Mouse (Mus musculus): ENCODE measurements around the gene Kptn.

Gene Kptn

DNA sequence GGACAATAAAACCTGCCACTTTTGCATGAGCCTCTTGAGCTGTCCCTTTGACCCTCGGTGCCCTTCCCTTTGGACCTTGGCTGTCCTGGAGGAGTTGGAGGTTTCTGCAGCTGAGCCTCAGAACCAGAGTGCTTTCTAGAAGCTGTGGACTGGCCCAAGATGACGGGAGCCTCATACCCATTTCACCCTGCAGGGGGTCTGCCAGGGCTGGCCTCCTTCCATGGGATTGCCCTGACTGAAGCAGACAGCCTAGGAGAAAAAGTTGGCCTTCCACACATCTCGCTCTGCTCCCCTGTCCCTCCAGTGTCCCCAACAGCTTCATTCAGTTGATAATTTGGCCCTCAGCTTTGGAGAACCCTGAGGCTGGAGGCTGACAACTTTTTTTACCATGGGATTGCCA, 2.6 kb upstream of the Kptn start:
- no peak for DNase-seq (ENCODE audit: low spot score in 2 of 2)

DNA sequence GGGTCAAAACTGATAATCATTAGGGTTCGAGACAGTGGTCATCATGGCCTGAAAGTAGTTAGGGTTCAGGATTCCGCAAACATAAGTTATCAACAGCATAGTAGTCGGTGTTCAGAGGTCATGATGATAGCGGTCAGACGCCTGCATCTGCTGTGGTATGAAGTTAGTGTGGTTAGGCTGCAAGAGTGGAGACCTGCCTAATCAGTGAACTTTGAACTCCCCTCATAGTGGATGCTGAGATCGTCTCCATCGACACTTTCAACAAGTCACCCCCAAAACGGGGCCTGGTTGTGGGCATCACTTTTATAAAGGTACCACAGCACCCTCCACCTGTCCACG, 536 bp downstream of the Kptn start:
- DNase-seq (ENCODE audit: low spot score in 2 of 2): no peak

DNA sequence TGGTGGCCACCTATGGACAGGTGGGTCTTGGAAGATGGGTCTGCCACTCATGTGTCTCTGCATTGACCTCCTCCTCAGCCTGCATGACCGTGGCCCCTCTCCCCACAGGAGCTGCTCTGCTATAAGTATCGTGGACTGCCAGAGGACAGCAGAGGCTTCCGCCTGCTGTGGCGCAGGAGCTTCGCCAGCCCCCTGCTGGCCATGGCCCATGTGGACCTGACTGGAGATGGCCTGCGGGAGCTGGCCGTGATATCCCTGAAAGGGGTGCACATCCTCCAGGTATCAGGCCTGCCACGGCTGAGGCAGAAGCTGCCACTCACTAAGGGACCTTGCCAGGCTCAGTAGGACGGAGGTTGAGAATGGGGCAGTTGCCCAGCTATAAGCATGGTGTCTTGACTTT, 6.1 kb downstream of the Kptn start:
- DNase-seq (ENCODE audit: low spot score in 2 of 2): no peak

DNA sequence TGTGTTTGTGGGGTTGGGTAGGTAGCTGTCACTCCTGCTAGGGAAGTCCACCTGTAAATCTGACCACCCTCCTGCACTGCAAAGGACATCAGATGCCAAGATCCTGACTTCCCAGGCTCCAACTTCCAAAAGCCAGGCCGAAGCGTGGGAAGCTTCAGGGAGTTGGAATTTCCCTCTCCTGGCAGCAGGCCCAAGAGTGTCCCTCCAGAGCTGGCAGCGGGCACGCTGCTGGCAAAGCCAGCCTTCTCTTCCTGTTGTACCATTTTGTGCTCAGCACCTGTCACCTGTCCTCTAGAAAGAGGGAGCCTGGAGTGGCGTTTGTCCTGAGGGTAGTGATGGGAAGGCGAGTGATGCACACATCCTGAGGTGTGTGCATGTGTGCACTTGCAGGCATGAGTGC, 8.6 kb downstream of the Kptn start:
- no peak for DNase-seq (ENCODE audit: low spot score in 2 of 2)

DNA sequence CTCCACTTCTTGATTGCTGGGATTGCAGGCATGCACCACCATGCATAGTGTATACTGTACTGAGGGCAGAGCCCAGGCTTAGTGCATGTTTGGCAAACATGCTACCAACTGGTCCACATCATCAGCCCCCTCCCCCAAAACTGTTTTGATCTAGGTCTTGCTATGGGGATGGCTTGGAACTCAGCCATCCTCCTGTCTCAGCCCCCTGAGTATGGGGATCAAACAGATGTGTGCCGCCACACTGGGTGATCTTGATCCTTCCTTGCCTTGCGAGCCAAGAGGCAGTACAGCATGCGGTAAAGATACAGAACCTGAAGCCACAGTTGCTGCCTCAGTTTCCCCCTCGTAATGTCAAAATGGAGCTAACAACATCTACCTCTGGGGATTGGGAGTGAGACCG, 9.2 kb downstream of the Kptn start:
- no peak for DNase-seq (ENCODE audit: low spot score in 2 of 2)

DNA sequence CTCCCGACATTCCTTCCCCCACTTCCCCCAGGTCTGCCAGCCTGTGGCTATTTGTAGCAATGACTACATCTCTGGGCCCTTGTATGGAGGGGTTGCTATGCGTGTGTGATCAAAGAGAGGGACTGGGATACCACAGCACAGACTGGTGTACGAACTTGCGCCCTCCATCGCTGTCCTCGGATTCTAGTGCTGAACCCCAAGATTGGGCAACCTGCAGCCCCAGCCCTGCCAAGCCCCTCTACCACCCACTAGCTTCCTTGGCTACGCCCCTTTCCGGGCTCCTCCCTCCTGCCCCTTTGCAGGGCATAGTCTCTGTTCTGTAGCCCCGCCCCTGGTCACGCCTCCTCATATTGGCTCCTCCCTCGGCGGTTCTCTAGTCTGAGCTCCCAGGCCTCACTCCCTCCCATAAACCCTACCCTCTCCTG, 9.7 kb downstream of the Kptn start, which contains the start of gene Slc8a2:
Gene Slc8a2, plus strand, starts transcription at position 406 of the 425 bp plus-strand sequence.
- DNase-seq (ENCODE audit: low spot score in 2 of 2): peak; percentile 90

DNA sequence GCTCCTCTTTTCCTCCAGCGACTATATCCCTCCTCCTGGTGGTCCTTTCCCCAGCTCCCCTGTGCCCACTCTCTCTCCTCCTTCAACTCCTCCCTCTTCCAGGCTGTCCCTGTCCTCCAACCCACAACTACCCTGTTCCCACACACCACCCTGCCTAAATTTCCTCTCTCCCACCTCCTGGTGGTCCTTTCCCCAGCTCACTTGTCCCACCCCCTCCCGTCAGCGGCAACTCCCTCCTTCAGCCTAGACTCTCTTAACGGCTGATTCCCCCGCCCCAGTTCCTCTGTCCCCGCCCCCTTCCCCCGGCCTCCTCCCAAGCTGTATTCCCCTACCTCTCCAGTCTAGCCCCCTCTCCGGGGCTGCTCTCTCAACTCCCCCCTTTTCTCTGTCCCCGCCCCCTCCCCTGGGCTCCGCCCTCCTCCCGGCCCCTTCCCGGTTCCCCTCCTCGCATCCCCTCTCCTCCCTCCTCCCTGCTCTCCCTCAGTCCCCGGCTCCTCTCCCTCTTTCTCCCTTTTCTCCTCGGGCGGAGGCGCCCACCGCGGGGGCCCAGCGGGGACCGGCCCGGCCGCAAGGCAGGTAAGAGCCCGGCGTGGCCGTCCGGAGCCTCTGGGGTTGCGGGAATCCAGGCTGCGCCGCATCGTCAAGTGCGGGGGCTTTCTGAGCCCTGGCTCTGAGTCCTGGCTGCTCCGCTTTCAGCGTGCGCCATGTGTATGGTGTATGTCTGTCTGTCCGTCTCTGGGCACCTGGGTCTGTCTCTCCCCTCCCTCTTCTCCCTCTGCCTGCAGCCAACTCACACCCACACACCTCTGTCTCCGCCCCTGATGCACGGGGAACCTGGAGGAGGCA, 10.4 kb downstream of the Kptn start:
- DNase-seq (ENCODE audit: low spot score in 2 of 2): peak in 1 of 2 experiments; percentile 72

DNA sequence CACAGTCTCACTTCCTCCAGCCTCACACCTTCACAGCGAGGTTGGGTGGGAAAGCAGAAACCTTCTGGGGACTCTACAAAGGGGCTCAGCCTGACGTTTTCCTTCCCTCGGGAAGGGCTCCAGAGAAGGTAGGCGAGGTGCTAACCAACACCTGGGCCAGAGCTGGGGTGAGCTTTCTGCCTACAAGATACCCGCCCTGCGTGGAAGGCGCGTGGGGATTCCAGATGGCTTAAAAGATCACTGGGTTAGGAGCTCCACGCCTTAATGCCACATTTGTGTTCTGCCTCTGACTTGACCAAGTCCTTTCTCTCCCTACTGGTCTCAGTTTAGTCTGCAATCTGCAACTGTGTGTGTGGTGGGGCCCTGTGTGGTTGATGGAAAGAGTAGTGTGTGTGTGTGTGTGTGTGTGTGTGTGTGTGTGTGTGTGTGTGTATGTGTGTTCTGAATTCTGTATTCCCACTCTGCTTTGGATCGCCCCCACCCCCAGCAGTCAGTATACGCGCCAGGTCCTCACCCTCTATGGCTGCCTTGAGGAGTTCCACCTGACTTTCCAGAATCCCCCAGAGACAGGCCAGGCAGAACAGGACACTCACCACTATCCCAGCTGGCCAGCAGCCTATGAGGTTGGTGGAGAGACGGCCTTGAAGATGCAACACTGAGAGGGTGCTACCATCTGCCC, 11.4 kb downstream of the Kptn start:
- no peak for DNase-seq (ENCODE audit: low spot score in 2 of 2)

DNA sequence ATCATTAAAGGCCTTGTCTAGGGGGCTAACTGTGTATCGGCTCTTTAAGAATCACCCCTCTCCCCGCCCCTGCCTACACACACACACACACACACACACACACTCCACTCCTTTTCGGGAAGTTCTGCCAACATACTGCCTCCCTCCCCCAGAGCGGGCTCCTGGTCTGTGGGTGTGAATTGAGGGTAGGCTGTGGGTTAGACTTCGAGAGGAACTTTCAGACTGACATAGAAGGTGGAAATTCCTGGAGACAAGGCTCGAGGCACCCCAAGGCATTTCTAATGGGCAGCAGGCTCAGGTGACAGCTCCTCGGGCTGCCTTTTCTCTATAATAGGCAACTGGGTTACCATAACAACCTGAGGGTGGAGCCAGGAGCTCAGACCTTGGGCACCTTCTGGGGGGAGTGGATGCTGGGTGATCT, 12.5 kb downstream of the Kptn start:
- no peak for DNase-seq (ENCODE audit: low spot score in 2 of 2)

DNA sequence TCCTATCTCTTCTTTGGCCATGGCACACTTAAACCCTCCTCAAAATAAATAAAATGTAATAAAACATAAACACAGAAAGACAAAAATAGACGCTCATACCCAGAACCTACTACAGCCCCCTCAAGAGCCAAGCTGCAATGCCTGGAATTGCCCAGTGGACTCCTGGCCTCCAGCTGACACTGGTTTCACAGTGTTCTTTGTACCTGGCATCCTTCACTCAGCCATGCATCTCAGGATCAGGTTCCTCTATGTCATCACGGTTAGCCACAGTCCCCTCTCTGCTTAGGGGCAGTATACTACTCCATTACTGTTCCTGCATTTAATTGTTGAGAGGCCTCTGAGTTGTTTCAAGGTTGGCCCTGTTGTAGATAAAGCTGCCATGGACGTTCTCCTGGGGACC, 13.2 kb downstream of the Kptn start:
- DNase-seq (ENCODE audit: low spot score in 2 of 2): no peak

DNA sequence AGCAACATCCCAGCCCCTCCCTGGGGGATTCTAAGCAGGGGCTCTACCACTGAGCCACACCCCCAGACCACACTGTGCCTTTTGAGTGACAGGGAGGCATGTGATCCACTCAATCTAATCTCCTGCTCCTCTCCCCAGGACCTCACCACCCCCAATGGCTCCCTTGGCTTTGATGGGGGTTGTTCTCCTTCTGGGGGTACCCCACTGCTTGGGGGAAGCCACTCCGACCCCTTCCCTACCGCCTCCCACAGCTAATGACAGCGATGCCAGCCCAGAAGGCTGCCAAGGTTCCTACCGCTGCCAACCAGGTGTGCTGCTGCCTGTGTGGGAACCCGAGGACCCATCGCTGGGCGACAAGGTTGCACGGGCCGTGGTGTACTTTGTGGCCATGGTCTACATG, 14.0 kb downstream of the Kptn start:
- DNase-seq (ENCODE audit: low spot score in 2 of 2): no peak

DNA sequence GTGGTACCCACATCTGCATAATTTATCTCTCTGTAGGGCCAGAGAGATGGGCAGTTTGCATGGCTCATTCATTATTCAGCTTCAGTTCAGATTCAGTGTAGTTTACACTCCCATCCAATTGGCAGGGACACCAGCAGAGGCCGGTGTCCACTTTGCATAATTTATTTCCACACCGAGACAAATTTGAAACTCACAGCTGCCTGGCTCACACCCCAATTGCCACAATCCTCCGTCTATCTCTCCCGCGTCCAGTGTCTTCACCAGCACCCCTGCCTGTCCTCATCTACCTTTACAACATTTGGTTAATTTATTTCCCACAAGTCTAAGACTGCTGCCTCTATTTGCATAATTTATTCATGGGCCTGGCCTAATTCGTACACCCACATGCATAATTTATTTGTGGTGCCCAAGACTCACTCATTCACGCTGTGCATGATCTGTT, 15.3 kb downstream of the Kptn start:
- no peak for DNase-seq (ENCODE audit: low spot score in 2 of 2)

DNA sequence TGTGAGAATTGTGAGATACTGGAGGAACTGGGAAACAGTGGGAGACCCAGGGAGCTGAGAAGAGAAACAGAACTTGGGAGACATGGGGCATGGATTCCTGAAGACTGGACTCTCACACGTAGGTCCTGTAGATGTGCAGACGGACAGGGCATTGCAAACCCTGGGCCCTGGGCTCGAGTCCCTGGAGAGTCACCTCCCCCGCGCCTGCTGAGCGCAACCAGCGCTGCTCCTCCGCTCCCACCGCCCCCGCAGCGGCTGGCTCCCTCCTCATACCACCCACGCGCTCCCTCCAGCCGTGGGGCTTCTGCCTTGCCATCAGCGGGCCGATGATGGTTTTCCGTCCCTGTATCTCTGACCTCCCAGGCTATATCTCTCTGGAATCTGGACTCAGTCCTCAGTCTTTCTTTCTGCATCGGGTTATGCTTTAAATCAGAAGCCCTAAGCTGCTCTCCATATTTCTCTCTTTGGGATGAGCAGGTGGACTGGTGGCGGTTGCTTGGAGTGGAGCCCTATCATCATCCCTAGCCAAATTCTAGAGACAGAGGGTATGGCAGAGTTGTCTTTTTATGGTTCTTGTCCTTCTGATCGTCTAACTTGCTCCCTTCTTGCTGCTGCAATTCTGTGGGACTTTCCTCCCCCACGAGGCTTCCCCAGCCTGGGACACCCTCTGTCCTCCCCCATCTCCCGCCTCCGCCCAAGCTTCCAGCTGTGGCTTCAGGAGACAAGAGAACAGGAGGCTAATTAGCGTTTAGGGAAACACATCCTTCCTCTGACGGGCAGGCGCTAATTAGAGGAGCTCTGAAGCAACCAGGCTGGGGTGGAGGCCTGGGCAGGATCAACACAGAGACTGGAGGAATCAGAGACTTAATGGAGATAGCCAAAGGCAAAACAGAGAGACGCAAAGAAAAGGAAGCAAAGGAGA, 27.1 kb downstream of the Kptn start:
- DNase-seq (ENCODE audit: low spot score in 2 of 2): peak in 1 of 2 experiments; percentile 53

DNA sequence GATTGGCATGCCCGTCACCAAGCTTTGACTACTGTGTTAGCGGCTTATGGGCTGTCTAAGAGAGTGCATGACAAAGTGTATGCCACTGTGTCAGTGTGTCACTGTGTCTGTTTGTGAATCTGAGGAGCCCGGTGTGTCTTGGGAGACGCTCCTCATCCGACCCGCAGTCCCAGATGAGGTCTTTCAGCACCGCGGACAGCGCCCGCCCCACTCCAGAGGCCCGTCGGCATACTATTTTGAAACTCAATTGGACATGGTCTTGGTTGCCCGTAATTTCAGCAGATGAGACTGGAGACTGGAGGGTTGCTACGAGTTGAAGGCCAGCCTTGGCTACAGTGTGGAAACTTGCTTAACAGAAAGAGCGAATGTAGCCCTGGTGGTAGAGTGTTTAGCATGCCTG, 27.9 kb downstream of the Kptn start:
- DNase-seq (ENCODE audit: low spot score in 2 of 2): no peak

DNA sequence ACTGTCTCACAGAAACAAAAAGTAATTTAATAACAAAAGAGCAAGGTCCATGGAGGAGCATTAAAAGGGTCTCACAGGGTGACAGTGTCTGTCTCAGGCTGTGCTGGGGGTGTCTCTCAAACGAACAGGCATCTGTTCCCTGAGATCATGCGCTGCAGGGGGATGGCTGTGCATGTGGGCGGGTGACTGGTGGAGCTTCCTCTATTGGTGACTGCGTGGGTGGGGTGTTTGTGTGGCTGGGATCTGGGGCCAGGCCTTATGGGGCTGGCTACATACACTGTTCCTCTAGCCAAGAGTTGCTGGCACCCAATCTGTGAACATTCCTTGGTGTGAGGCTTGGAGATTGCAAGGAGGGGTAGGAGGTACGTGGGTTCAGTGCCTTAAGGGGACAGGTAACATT, 29.5 kb downstream of the Kptn start:
- DNase-seq (ENCODE audit: low spot score in 2 of 2): peak; percentile 64 to 82

DNA sequence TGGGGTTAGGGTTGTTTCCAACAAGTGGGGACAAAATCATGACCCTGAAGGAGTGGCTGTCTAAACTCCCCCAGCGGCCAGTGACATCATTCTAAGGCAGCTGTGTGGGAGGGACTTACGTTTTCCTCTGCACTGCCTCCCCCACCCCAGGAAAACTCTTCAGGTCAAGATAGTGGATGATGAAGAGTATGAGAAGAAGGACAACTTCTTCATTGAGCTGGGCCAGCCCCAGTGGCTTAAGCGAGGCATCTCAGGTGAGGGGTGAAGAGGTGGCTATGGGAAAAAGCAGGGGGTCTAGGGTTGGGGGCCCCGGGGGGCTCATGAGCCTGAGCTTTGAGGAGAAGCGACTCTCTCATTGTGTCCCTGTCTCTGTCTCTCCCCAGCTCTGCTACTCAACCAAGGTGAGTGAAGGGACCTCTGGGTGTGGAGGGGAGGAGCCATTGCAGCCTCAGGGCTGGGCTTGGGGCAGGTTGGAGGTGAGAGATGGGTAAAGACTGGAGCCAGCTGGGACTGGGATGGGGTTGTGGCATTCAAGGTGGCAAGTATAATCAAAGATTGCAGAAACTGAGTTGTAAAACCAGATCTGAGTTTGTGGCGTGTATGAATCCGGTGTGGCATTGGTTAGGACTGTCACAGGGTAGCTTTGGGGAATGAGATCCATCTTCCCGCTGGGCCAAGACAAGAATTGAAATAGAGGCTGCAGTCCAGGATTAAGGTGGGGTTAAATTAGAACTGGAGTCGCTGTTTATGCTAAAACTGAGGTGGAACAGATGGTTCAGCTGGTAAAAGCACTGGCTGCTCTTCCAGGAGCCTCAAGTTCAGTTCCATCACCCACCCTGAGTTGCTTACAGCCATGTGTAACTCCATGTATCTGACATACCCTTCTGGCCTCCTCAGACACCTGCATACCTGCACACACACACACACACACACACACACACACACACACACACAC, 30.8 kb downstream of the Kptn start:
- no peak for DNase-seq (ENCODE audit: low spot score in 2 of 2)

DNA sequence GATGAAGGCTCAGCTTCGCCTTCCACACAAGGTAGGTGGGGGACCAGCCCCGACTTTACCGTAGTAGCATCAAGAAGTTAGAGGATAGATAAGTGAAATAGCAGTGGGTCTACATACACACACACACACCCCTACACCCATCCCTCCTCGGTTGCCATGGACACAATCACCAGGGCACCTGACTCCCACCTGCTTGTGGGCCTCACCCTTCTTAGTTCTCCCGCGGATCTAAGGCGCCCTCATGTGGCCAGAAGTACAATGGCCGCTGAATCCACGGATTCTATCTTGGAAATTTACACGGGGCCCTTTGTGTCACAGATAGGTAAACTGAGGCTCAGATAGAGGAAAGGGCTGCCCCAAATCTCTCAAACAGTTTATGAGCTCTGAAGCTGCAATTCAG, 33.8 kb downstream of the Kptn start:
- DNase-seq (ENCODE audit: low spot score in 2 of 2): no peak

DNA sequence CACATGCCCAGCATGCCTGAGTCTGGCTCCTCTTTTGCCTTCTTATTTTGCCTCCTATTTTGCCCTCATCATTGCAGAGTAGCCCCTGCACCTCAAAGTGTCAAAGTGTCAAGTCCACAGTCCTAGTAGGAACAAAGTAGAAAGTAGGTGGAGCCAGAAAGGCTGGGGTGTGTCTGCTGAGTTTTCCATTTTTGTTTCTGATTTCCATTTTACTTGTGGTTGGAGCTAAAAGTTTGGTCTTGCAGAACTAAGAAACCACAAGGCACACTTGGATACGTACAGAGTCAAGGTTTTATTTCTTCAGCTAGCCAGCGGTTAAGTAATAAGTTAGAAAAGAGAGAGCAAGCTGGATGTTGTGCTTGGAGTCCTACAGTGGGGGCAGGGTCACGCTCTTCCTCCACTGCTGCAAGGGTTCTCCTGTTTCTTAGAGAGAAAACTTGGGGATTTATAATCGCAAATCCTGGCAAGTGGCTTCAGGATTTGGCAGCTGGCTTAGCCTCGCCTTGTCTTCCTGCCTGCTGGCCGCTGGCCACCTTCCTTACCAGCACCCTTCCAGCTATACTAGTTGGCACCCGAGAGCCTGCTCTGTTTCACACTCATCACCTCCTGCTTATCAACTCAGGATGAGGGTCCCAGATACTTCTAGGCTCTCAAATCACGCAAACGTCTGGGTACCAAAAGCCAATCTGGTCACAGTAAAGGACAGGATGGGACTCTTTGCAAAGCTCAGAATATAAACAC, 35.6 kb downstream of the Kptn start:
- DNase-seq (ENCODE audit: low spot score in 2 of 2): no peak

DNA sequence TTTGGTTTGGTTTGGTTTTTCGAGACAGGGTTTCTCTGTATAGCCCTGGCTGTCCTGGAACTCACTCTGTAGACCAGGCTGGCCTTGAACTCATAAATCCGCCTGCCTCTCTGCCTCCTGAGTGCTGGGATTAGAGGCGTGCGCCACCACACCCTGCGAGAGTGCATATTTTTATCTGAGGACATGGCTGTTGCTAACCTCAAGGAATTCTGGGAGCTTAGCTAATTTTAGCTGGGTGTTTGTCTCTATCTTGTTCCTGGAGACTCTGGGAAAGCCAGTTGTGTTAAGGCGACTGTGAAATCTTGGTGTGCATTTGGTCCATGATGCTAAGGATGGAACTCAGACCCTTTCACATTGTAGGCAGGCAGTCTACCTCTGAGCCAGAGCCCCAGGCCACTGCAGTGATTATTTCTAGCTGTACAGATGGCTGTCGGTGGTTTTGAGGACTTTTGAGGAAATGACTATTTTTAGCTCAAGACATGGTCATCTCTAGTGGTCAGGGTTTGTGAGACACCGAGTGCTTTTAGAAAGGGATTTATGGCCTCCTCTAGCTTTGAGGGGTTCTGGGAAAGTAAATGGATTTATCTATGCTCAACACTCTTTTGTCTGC, 36.5 kb downstream of the Kptn start:
- no peak for DNase-seq (ENCODE audit: low spot score in 2 of 2)

DNA sequence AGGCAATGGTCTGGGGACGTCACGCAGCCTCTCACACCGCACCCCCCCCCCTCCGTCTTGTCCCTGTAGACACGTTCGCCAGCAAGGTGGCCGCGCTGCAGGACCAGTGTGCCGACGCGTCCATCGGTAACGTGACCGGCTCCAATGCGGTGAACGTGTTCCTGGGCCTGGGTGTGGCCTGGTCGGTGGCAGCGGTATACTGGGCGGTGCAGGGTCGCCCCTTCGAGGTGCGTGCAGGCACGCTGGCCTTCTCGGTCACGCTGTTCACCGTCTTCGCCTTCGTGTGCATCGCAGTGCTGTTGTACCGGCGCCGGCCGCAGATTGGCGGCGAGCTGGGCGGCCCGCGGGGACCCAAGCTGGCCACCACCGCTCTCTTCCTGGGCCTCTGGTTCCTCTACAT, 39.0 kb downstream of the Kptn start:
- no peak for DNase-seq (ENCODE audit: low spot score in 2 of 2)

Measured in frontal cortex, postnatal 10 days (tissue).